Mouse (Mus musculus): ENCODE measurements at regions not wholly inside any gene's neighbourhood (a gene's known extent, or its start where the extent isn't known, plus 50 kb on each side); places are given as distances from the start of the nearest gene placed in this dataset.

- no peak for DNase-seq (ENCODE audit: low read depth, low spot score)
These were observed 227.4 kb downstream of the Ankrd50 start for GRCm38 (mm10) chr3:38257076-38257842.

GRCm38 (mm10) chr3:38255674-38256073, 229.0 kb downstream of the Ankrd50 start:
- DNase-seq (ENCODE audit: low read depth, low spot score) = peak; percentile 30

GRCm38 (mm10) chr3:38254896-38255295, 229.7 kb downstream of the Ankrd50 start:
- DNase-seq (ENCODE audit: low read depth, low spot score) = no peak

GRCm38 (mm10) chr3:38251592-38251991, 233.1 kb downstream of the Ankrd50 start:
- DNase-seq (ENCODE audit: low read depth, low spot score) = no peak

GRCm38 (mm10) chr3:38250552-38250951, 234.1 kb downstream of the Ankrd50 start:
- DNase-seq (ENCODE audit: low read depth, low spot score) = peak; percentile 20

GRCm38 (mm10) chr3:38248941-38249340, 235.7 kb downstream of the Ankrd50 start:
- DNase-seq (ENCODE audit: low read depth, low spot score) = no peak

- no peak for DNase-seq (ENCODE audit: low read depth, low spot score)
These were observed 238.2 kb downstream of the Ankrd50 start for GRCm38 (mm10) chr3:38246439-38246838.

GRCm38 (mm10) chr3:38243209-38243608, 241.4 kb downstream of the Ankrd50 start:
- DNase-seq (ENCODE audit: low read depth, low spot score) = no peak

GRCm38 (mm10) chr3:38237616-38238015, 247.0 kb downstream of the Ankrd50 start:
- no peak for DNase-seq (ENCODE audit: low read depth, low spot score)

- no peak for DNase-seq (ENCODE audit: low read depth, low spot score)
These were observed 248.9 kb downstream of the Ankrd50 start for GRCm38 (mm10) chr3:38235736-38236083.

GRCm38 (mm10) chr3:38235033-38235735, 249.5 kb downstream of the Ankrd50 start:
- no peak for DNase-seq (ENCODE audit: low read depth, low spot score)

- no peak for DNase-seq (ENCODE audit: low read depth, low spot score)
These were observed 250.1 kb downstream of the Ankrd50 start for GRCm38 (mm10) chr3:38234534-38234933.

GRCm38 (mm10) chr3:38234006-38234405, 250.6 kb downstream of the Ankrd50 start:
- DNase-seq (ENCODE audit: low read depth, low spot score) = no peak

- no peak for DNase-seq (ENCODE audit: low read depth, low spot score)
These were observed 251.6 kb downstream of the Ankrd50 start for GRCm38 (mm10) chr3:38233091-38233490.

- no peak for DNase-seq (ENCODE audit: low read depth, low spot score)
These were observed 252.2 kb downstream of the Ankrd50 start for GRCm38 (mm10) chr3:38232111-38233076.

GRCm38 (mm10) chr3:38231506-38231905, 253.1 kb downstream of the Ankrd50 start:
- no peak for DNase-seq (ENCODE audit: low read depth, low spot score)

- no peak for DNase-seq (ENCODE audit: low read depth, low spot score)
These were observed 253.8 kb downstream of the Ankrd50 start for GRCm38 (mm10) chr3:38230796-38231195.

- DNase-seq (ENCODE audit: low read depth, low spot score) = no peak
These were observed 255.0 kb downstream of the Ankrd50 start for GRCm38 (mm10) chr3:38229686-38230085.

GRCm38 (mm10) chr3:38229051-38229450, 255.6 kb downstream of the Ankrd50 start:
- DNase-seq (ENCODE audit: low read depth, low spot score) = no peak

- DNase-seq (ENCODE audit: low read depth, low spot score) = peak; percentile 49
These were observed 257.0 kb downstream of the Ankrd50 start for GRCm38 (mm10) chr3:38227596-38227995.

- DNase-seq (ENCODE audit: low read depth, low spot score) = no peak
These were observed 257.5 kb downstream of the Ankrd50 start for GRCm38 (mm10) chr3:38227121-38227520.

- DNase-seq (ENCODE audit: low read depth, low spot score) = no peak
These were observed 258.5 kb downstream of the Ankrd50 start for GRCm38 (mm10) chr3:38226147-38226546.
